Mouse (Mus musculus) lung, postnatal 25 days (tissue): Measurements from ENCODE around the gene Cfp.
A peak's percentile ranks its signal among the peaks of the same experiment; 100 is the strongest.

Experiments
- DNase-seq: peaks from one replicate; pipeline ENCODE4 v3.0.0; 2022; ENCODE audit warnings: low spot score

Cfp gene

GRCm38 (mm10) chrX:20931364-20931763 lies at the start of gene Cfp:
Gene Cfp, minus strand, starts transcription at chrX:20931555.
- DNase-seq = peak; percentile 7

- DNase-seq = no peak
These were observed 49.5 kb upstream of the Cfp start for GRCm38 (mm10) chrX:20980901-20981300.

- DNase-seq = peak; percentile 88
These were observed 30.4 kb upstream of the Cfp start, which contains the start of gene Uxt for GRCm38 (mm10) chrX:20961477-20962378. Gene Uxt, minus strand, starts transcription at chrX:20962017.

- DNase-seq = peak; percentile 89
These were observed 19.0 kb upstream of the Cfp start, which contains the start of gene Elk1 for GRCm38 (mm10) chrX:20950191-20950880. Gene Elk1, minus strand, starts transcription at chrX:20950608.

- peak; percentile 44 for DNase-seq
These were observed 14.7 kb upstream of the Cfp start for GRCm38 (mm10) chrX:20946055-20946454.

GRCm38 (mm10) chrX:20931963-20932362 lies 608 bp upstream of the Cfp start:
- peak; percentile 36 for DNase-seq

- no peak for DNase-seq
These were observed 1.5 kb downstream of the Cfp start for GRCm38 (mm10) chrX:20929859-20930258.

GRCm38 (mm10) chrX:20924976-20925375 lies 6.4 kb downstream of the Cfp start:
- DNase-seq = no peak

GRCm38 (mm10) chrX:20923506-20923905 lies 7.8 kb downstream of the Cfp start:
- no peak for DNase-seq

- no peak for DNase-seq
These were observed 10.0 kb downstream of the Cfp start for GRCm38 (mm10) chrX:20921366-20921765.

- DNase-seq = peak; percentile 77
These were observed 10.5 kb downstream of the Cfp start, which contains the start of gene Syn1 for GRCm38 (mm10) chrX:20920844-20921364. Gene Syn1, minus strand, starts transcription at chrX:20921004.

- no peak for DNase-seq
These were observed 11.0 kb downstream of the Cfp start for GRCm38 (mm10) chrX:20920249-20920843.

- no peak for DNase-seq
These were observed 16.3 kb downstream of the Cfp start for GRCm38 (mm10) chrX:20915075-20915474.

- no peak for DNase-seq
These were observed 17.6 kb downstream of the Cfp start for GRCm38 (mm10) chrX:20913726-20914125.

GRCm38 (mm10) chrX:20910074-20910473 lies 21.3 kb downstream of the Cfp start:
- no peak for DNase-seq
